Mouse (Mus musculus) skeletal muscle tissue, adult 2 months (tissue): ENCODE data around the gene Atg16l1.
A peak's percentile ranks its signal among the peaks of the same experiment; 100 is the strongest.

Experiments used
- DNase-seq: peaks from one replicate; pipeline ENCODE4 v3.0.0-alpha.2; 2012; ENCODE audit warnings: low read depth, low spot score

Gene Atg16l1

DNA sequence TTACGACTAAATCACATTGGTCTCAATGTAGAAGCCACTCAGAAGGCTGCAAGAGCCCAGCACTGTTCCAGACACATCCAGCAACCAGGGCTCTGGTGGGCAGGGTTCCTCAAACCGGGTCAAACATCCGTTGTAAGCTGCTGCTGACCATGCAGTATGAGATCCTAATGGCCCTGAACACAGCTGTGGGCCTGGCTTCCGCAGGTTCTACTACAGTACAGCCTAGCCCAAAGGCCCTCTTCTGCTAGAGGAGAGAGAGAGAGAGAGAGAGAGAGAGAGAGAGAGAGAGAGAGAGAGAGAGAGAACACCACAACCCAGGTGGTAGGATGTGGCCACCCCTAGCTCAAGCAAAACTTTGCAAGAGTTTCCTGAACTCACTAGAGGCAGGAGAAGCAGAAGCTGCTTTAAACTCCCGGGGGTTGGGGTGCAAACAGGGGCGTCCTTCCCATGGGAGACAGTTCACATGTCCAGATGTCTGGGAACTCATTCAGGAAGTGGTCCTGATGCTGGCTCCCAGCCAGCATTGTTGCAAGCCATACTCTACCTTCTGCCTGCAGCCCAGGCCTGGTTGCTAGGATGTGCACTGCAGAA is 74.0 kb downstream of the Atg16l1 start:
- DNase-seq, result peak; percentile 39

DNA sequence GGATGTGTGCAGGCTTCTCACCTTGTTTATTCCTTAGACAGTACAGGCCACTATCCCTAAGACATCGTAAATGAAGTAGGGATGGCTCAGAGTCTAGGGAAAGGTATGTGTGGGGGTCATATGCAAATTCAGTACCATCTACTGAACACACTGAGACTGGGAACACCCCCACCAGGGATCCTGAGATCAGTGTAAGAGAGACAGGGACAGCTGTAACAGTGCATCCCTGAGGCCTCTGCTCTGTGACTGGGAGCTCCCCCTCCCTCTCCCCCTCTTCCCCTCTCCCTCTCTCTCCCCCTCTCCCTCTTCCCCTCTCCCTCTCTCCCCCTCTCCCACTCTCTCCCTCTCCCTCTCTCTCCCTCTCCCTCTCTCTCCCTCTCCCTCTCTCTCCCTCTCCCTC is 80.8 kb downstream of the Atg16l1 start:
- no peak for DNase-seq

DNA sequence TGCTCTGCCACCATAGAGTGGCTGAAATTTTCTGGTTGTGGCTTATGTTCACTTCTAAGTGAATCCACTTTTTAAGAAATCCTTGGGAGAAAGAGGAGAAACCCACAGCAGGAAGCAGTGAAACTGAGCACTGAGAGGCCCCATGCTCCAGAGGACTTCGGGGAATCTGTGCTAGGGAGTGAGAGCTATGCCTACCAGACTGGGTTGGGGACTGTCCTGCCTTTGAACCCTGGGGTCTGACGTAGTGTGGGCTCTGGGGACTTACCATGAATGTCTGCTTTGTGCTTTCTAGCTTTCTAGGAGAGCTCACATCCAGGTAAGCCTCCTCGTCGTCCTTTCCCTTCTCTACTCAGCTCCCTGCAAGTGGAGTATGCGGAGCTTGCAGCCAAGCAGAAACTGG is 81.3 kb downstream of the Atg16l1 start:
- DNase-seq, result no peak

DNA sequence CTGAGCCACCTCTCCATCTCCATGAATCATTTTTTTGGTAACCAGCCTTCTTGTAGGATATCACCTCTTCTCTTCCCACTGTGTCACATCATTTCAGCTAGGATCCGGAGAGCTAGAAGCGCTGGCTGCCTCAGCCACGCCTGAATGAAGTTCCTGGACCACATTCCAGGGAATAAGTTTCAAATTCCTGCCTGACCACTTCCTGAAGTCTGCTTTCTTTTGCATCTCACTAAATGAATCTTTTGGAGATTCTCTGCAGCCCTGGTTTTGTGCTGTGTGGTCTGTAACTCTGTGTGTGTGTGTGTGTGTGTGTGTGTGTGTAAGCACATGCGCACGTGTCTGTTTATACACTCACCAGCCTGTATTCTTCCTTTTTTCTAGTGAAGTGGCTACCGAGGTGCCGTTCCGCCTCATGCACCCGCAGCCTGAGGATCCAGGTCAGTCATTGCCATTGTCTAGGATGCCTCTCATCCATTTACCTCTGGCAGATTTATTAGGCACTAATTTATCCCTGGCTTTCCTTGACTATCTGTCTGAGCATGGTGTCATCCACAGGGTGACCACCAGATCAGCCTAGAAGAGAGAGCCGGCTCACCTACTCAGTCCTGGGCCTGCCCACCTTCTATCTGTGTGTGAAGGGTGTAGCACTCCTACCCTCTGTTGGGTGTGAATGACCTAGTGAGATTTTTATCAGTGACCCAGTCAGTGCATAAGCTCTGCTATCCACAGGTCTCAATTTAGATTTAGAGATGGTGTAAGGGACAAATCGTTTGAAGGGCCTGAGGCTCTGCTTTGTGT is 84.9 kb downstream of the Atg16l1 start:
- no peak for DNase-seq
